Mouse (Mus musculus) heart, postnatal 4 days (tissue): ENCODE measurements at regions not wholly inside any gene's neighbourhood (a gene's known extent, or its start where the extent isn't known, plus 50 kb on each side); places are given as distances from the start of the nearest gene placed in this dataset.

Source experiments
- DNase-seq: peaks from one replicate; pipeline ENCODE4 v3.0.0; 2021

DNA sequence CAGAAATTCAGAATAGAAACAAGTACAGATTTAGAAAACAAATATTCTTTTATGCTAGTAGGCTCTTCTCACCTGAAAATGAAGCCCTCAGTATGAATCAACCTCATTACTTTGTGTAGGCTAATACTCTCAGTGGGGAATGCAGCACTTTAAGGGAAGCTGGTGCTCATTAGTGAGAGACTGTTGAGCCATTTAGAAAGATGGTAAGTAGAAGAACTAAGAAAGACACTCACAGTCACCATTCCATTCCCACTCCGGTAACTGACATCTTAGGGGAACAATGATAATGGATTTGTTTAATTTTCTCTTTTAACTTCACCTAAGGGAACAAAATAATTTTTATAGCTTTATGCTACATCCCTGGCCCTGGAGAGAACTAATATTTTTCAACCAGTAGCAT, 648.0 kb upstream of the Nova1 start:
- DNase-seq: no peak

DNA sequence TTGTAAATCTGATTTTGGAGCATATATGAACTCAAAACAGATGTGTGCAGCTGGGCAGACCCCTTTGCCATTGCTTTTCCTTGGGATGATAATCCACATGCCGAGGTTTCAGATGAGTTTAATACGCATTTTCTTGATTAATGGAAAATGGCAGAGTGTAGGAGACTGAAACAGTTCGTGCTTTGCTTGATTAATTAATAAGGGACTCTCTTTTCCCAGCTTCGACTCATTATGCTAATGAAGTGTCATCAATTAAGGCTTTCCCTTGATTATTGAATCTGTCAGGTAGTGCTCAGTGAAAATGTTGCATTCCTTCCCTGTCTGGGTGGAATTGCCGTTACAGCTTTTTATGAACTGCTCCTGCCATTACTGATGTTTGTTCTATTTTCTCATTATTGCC, 647.2 kb upstream of the Nova1 start:
- no peak for DNase-seq

DNA sequence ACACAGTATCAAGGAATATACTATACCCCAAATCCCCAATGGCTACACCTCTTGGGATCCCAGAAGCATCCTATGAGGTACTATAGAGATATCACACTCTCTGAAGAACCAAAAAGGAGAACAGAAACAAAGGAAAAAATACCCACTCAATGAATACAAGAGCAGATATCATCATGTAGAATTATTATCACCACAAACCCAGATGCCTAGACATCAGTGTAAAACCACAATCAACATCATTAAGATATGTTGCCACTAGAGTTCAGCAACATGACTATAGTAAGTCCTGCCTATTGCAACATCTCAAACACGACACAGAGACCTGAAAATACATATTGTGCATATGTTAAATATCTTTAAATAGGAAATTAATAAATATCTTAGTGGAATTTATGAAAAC, 612.9 kb upstream of the Nova1 start:
- no peak for DNase-seq

DNA sequence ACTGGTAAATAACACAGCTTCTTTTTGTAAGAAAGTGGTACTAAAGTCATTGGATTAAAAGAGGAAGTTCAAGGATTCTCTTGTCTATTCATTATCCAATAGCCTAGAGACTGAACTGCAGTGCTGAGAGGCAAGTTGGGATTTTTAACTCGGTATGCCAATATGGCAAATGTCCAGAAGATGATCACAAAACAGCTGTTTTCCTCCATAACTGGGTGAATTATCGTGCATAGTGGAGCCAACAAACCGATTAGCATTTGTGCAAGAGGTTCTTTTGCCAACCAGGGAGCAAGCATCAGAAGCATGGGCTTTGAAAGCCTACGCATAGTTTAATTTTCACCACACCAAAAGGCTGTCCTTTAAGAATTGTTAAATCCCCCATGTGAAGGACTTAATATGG, 593.5 kb upstream of the Nova1 start:
- DNase-seq: no peak

DNA sequence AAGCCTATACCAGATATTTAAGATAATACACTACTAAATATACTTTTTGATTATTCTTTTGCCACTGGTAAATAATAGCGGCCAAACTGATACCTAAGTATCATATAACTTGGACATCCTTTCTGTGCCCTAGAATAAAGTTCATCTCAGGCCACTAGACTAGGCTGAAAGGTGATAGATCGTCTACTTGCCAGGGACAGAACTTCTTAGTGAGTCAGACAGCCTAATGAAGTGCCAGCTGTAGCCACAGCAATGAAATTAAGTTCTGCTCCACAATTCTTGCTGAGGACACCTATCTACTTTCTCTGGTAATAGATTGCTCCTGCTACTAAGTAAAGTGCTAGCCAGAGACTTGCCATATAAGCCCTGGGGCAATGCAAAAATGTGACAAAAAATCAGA, 587.8 kb upstream of the Nova1 start:
- DNase-seq: no peak

DNA sequence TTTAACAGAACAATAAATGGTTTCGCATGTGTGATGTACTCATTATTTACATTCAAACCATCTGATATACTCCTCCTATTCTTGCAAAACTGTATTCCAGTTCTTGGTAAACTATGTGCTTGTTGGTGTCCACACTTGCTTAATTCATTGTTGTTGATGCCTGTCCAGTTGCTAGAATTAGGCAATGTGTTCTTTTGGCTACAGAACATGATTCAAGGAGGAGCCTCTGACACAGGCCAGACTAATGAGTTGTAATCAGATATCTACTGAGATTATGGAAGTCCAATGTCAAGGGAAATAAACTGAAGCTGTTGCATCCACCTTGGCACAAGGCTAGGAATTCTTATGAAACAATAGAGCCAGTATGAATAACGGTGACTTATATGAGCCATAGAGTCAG, 587.4 kb upstream of the Nova1 start:
- DNase-seq: no peak

DNA sequence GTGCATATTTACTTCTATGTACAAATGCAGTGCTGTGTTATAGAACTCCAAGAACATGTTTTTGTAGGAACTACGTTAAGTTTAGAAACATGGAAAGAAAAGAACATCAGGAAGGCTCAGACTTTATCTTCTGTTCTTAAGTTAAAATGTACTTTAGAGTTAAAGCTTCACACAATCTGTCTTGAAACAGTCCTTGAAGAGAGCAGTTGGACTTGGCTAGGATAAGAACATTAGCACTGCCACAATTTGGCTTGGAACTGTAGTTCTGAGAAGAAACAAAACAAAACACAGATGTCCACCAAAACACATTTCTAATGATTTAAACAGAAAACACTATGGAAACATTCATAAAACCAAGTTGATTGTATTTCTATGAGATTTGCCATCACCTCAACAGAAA, 564.5 kb upstream of the Nova1 start:
- DNase-seq: no peak

DNA sequence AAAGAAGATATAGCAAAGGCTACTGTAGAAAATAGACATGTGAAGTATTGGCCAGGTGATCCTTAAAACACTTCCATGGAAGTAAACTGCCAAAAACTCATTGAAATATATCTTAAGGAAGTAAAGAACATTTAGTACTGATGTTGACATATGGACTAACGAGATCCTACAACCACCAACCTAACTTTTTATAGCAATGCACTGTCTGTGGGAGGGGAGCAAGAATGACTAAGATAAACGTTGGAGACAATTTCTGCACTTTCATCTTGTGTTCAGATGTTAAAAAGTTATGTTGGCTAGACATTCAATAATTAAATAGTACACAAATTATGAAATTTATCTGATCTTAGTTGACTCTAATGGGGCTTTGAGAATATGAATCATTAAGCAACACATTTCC, 534.5 kb upstream of the Nova1 start:
- DNase-seq: no peak

DNA sequence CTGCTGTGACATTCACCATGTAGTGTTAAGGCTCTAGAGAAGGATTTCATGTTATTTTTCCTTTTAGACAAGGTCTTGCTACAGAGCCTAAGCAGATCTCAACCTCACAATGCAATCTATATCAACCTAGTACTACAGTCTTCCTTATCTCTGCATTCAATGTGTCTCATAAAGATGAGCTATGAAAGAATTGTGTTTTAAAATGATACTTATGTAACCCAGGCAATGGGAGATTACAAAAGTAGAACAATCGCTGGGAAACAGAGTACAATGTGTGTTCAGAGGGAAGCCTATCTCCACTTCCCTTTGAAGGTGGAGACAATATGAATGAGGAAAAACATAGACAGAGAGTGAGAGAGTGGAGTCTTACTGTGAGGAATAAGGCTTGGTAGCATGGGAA, 532.5 kb upstream of the Nova1 start:
- no peak for DNase-seq

DNA sequence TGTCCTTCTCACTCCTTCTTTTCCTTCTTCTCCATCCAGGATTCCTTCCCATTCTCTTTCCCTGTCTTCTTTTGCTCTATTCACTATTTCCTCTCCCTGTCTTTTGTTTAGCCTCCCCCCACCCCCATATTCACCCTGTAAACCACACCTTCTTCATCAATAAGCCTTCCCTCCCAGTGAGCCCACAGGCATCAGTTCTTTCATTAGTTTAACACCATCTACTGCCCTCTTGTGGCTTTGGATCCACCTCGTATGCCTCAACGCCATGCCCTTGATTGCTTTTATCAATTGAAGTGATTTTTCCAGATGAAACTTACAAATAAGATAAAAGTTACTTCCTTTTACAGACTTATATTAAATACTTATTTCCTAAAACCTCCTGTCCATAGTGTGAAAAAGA, 494.7 kb upstream of the Nova1 start:
- no peak for DNase-seq

DNA sequence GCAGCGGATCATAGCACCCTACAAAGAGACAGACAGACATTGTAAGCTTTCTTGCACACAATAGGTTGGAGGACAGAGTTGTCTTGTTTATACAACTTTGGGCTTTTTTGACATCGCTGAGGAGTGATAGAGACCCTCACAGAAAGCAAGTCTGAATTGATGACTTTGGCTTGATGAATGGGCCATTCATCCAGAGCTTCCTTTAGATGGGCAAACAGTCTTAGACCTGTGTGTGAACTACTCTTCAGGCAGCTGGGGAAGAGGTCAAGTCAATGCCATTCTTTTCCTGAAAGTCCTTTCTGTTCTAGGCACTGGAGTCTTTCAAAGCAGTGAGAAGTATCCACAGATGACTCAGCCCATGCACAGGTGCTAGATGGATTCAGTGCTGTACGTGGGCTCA, 457.2 kb upstream of the Nova1 start:
- DNase-seq: no peak

DNA sequence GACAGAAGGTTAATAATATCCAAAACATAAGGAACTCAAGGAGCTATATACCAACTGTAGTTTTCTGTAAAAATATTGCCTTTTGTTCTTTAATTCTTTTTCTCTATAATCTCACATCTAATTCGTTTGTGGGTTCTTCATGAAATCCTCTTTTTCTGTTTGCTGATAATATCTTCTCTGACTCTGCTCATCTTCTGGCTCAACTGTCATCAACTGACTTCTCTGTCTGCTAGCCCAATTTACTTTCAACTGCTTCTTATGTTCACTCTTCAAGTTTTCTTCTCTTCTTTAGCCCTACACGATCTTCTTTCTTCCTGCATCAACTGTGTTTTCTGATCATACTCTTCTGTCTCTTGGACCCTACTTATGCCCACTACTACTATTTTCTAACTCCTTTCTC, 453.6 kb upstream of the Nova1 start:
- DNase-seq: no peak

DNA sequence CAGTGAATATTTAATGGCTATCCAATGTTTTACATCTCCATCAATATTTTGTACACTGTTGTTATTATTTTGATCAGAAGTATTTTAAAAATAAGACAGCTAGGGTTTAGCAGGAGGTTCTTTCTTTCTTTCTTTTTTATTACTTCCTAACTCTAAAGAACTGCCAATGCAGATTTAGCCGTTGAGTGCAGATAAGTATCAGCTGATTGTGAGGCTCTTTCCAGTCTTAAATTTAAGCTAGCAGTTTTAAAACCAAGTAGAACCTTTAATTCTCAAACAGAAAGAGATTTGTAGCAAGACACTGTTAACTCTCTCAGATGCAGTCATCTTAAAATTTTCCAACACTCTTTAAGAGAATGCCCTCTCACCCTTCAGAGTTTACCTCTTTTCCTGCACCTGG, 445.4 kb upstream of the Nova1 start:
- DNase-seq: no peak

DNA sequence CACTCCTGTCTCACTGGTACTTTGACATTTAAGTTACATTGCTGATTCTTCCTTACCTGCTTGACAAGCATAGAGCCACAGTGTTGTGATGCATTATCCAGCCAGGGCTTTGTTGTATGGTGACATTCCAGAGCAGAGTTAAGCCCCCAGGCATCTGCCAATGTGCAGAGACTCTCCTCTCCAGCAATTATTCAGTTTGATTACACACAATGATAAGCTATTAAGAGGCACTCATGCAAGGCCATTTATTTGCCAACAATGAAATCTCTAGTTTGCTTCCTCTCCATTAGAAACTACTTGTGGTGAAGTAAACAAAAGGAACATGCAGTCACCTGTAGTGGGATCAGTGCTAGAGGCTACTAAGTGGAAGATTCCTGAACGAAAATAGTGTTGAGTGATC, 444.7 kb upstream of the Nova1 start:
- no peak for DNase-seq

DNA sequence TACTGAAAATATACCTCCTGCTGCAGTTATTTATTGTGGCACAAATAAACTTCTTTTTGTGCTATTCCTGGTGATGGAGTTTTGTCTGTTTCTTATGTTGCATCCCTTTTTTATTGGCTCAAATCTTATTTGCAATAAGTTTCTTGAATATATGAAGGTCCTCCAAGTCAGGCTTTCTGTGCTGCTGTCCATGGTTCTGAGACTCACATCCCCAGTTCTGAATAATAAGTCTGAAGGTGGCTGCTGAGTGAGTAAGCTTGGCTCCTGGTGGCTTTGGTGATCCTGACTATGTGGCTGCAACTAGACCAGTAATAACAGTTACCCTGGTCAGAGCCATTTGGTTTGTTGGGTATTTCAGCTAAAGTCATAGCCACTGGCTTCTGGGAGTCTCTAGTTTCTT, 433.6 kb upstream of the Nova1 start:
- peak; percentile 4 for DNase-seq

DNA sequence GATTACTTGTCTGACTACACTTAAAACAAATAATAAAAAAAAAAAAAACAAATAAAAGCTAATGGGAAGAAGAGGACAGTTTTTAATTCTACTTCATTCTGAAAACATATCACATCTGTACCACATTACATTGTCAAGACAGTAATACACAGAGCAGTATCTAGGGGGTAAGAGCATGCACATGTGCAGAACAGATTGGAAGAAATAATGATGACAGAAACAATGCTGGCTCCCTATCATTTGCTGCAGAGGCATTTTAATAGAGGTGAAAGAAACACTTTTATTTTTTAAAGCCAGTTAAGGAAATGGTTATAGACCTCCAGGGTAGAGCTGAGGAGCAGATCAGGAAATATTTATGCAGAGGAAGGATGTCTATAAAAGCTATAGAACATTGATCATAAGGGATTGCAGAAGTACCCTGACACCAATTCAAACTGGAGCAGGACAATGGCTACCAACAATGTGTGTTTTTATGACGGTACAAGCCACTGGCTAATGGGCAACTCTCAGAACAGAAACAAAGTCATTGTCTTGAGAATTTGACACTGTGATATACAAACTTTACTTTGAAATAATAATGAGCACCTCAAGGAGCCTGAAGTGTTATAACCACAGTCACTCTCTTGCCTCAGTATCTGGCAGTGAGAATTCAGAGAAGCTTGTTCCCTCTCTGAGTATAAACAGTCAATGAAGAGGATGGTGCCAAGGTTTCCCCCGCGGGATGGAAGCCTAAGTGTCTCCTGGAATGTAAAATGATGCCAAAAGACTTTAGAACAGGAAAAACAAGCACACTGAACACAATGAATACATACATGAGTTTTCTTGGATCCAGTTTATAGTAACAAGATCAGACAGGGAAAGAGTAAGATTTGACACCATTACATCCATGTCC, 425.1 kb upstream of the Nova1 start:
- no peak for DNase-seq

DNA sequence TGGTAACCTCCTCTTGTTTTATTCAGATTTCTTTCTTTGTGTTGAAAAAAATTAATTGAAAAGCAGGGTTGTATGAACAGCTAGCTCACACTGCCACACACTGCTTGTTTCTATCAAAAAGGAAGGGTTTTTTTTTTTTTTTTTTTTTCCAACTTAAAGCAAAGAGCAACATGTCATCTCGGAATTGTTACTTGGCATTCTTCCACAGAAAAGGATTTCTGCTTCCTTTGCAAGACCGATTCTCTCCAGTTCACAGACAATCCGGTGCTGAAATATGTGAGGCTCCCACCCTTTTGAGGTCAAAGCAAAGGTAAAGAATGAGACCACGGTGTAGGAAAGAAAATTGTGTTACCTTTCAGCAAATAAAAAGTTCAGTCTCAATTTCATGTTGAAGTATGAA, 401.3 kb upstream of the Nova1 start:
- DNase-seq: no peak

DNA sequence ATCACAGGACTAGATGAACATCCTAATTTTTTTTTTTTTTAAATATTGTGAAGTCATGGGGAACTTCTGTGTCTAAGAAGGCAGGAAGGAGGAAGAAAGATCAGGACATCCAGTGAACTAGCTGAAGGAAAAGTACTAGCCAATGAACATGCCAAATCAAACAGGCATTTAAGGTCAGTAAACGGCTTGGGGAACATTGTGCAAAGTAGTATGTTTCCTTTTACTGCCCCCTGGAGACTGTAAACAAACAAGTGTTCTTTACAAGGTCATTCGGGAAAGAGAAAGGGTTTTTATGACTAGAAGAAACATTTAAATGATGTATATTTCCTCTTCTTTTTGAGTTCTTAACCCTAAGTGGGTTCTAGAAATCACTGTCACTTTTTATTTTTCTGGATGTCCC, 400.6 kb upstream of the Nova1 start:
- no peak for DNase-seq

DNA sequence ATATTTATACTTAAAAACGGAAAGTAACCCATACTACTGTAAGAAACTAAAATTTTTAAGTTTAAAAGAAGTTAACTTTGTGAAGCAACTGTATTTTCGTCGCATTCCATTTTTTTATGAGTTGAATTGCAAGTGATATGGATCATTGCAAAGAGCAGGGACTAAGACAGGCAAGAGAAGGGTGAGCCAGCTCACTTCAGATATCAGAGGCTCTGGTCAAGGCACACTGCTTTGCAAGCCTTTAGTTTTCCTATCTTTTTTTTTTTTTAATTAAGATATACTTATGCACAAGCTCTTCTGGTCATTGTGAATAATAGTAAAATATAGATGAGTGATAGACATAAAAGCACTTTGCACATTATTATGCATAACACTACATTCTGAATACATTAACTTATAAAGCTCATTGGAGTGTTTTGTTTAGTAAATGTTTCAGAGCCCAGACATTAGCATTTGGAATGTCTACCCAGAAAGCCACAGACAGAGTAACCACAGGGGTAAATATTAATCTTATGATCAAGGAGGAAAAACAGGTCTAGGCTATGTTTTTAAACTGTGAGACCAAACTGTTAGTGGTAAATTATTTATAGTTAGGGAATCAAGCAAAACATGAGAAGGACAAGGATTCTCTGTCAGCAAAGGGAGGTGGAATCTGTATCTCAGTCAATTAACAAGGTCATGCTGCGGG, 392.8 kb upstream of the Nova1 start:
- DNase-seq: no peak

DNA sequence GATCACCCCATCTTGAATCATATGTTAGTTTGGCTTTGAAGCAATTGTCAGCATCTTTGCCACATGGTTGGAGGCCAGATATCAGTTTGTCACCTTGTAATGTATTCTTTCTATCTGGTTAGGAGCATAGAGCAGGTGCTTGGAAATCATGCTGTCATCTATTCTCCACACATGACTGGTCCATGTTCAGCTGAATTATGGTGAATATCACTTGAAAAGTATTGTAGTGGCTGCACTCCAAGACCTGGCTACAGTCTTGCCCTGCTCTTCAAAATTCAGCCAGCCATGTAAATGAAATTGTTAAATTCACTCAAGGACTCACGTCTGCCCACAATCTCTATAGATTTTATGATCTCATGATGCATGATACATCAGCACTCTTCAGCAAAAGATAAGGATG, 384.2 kb upstream of the Nova1 start:
- no peak for DNase-seq

DNA sequence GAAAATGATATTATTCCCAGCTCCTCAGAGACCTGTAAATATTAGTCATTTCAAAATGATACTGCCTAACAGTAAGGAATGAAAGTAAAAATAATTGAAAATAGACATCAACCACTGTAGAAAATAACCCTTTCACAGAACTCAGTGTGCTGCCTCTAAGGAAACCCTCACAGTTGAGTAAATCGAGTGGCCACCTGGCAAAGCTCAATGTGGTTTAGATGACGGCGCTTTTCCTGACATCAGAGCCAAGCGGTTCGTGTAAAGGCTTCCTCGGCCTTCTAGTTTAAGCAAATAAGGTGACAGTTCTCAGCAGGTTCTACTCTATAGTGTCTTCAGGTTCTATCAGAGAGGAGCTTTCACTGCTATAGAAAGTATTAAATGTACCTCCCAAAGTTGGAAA, 379.9 kb upstream of the Nova1 start:
- DNase-seq: no peak

DNA sequence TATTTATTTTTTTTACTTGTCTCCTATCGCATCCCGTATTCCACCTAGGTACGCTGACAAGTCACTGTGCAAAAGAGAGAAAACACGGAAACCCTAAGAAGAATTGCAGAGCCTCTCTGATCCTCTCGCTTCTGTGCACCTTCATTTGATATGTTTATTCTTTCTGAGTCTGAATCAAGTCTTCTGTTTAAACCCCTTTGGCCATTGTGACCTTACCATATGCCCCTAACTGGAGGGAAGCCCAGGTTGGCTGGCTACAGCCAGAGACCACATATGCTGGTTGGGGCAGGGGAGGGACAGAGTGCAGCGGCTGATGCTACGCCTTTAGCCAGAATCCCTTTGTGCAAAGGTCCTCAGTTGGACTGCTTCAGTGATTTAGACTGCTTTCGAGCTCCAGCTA, 346.0 kb upstream of the Nova1 start:
- DNase-seq: no peak

DNA sequence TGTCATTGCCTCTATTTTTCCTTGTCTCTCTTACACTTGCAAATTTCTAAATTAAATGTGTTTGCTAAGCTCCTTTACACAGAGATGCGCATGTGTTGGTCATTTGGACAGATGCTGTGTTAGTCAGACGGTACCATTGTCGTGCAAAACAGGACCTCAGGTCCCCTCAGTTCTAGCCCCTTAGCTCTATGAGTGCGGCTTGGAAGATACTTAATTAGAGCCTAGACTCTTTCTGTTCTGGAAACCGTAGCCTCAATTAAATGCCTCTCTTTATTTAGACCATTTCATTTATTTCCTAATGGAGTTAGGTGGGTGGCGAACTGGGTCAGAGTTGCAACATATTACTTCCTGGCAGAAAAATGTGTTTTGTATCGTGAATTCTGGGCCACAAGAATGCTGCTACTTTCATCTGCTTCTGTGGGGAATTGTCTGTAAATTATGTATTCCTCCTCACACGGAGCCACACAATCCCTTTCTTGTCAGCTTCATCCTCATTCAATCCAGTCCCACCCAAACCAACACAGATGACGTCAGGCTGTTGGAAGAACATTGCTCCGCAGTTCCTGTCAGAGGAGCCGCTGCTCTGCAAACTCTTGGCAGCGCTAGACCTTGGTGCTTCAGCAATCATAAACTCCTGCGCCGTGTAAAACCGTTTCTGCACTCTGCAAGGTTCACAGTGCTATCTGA, 345.4 kb upstream of the Nova1 start:
- DNase-seq: peak; percentile 40

DNA sequence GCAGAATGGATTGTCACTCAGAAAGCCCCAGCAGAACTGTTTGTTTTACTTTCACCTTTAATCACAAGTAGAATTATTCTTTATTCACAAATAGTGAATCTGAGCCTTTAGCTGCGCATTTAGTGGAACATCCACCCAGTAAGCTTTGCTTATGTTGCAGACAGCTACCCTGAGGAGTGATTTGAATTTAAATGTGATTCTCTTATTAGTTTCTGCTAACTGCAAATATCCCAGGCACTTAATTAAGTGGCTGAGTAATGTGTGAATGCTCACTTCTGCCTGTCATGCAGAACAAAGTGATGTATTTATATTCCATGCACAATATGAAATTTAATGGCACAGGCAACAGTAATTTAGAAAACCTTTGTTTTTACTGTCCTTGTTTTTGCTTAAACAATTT, 344.4 kb upstream of the Nova1 start:
- no peak for DNase-seq
